Mouse (Mus musculus): ENCODE measurements at regions not wholly inside any gene's neighbourhood (a gene's known extent, or its start where the extent isn't known, plus 50 kb on each side); places are given as distances from the start of the nearest gene placed in this dataset.

DNA sequence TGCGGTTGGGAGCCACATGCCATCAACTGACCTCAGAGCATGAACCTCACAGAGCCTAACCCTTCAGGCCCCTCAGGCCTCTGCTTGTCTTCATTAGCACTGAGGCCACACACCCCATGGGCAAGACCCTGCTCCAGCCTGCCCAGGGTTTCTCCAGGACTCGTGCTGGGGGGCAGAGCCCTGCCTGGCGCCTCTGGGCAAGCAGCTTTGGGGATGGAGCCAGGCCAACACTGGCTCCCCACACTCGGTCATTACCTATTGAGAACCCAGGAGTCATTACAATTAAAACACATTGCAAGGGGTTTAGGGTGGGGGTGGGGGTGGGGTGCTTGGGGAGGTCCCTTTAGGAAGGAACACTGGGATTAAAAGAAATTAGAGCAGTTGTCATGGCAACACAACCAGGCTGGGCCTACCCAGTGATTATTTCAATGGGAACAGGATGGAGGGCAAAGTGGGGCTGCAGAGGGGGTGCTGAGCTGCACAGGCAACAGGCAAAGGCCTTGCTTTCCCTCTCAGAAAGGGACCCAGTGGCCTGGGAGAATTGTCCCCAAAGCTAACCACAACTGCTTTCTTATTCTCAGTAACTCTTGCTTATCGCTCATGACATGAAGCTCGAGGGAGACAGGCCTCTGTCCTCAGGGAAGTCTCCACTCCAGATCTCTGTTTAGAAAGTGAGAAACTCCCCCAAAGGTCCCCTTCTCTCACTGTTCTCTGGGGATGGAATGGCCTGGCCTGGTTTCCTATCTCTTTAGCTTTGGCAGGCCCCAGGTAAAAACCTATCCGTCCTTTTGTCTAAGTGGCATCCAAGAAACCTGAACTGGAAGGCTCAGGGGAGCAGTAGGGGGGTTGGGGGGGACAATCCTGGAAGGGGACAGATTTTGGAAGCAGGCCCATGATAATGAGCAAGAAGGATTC is 235.0 kb downstream of the Sox9 start:
- in situ Hi-C loops (cut with MboI; ENCODE audit: unreplicated experiment in 2 of 2) = no loop called here

DNA sequence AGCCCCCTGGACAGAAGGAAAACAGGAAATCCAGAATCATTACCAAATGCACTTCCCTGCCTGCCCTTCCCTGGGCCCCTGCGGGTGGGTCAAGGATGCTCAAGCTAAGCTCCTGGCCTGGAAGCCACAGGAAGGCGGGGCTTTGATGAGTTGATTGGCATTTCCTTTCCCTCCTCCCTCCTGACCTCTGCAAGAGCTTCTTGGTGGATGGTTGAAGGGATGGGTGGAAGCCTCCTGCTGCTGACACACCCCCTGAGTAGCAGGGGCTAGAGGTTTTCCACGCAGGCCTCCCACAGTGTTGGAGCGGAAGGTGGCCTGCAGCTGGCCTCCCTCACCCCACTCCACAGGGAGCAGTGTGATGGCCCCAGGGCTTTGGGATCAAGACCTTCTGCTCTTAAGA is 239.5 kb downstream of the Sox9 start:
- in situ Hi-C loops (cut with MboI; ENCODE audit: unreplicated experiment in 2 of 2) = no loop called here

DNA sequence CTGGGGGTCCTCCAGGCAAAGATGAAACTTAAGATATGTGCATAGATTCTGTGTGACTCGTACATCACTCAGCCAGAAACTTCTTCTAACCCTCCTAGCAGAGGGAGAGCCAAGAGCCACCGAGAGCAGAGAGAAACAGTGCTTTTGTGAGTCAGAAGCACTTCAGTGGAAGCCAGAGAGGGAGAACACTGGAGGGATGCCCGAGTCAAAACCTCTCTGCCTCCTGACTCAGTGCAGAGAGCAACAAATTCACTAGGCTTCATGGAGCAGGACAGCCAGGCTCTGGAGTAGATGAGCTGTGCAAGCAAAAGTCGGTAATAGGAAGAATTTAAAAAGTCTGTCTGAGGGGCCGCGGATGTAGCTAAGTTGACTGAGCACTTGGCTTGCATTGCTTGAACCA is 245.0 kb downstream of the Sox9 start:
- in situ Hi-C loops (cut with MboI; ENCODE audit: unreplicated experiment in 2 of 2) = no loop called here

DNA sequence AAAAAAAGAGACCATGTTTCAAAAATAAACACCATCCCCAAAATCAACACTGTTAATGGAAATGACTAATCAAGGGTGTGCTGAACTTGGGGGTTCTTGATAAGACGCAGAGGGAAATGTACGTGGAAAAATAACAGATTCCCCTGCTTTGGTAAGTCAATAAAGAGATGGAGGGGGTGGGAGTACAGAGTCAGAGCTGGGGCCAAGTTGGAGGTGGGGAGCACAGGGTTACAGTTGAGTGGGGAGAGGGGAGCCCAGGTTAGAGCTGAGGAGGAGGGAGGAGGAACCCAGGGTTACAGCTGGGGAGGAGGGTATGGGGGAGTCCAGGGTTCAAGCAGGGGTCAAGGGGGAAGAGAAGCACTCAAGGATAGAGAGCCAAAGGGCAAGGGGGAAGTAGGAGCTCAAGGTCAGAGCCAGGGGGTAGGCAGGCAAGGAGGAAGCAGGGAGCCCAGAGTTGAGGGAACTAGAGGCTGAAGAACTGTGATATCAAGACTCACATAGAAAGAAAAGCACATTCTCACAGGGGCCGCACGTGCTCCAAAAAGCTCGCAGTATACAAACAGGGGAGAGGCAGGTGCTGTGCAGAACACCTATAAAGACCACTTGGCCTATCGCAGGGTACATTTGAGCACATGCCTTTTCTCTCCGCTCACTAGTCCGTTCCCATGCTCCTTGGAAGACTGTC is 246.4 kb downstream of the Sox9 start:
- in situ Hi-C loops (cut with MboI; ENCODE audit: unreplicated experiment in 2 of 2) = no loop called here

DNA sequence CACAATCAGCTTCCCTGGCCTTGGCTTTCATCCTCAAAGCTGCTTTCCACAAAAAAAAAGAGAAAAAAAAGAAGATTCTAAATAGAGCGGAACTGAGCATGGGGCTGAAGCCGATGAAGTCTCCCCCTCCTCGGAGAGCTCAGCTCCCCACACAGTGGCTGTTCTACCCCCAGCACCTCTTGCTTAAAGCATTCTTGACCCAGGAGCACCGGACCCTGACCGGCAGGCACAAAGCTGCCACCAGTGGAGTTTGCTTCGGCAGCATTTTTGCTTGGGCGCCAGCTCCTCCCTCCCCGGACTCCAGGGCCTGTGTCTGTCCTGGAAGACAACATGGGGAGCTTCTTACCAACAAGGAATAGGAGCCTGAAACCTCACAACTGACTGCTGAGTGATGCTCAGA is 249.4 kb downstream of the Sox9 start:
- in situ Hi-C loops (cut with MboI; ENCODE audit: unreplicated experiment in 2 of 2) = no loop called here

DNA sequence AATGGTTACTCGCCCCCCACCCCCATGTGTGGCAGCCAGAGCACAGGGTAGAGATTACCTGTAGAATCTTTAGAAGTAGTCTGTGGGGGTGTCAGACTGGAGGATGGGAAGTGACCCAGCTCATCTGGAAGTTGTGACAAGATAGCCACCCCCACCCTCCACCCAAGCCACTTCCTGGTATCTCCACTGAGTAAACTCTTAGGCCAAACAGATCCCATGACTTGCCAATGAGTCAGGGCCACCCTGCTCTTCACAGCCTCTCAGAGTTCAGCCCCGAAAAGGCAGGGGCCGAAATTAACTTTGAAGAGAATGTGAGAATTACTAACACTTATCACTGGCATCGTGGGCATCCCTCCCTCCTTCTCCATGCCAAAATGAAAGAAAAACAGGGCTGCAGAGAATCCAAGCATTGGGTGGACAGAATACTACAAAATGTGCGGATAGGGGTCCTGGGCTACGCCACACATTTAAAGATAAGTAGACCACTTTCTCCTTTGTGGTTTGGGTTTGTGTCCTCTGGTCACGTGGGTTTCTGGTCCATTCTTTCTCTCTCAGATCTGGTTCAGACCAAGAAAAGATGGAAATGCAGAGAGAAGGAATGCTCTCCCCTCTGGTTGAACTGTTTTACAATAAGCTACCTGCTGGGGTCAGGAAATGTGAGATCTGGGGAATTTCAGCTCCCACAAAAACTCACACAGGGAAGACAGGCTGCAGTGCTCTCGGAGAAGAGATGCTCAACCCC is 250.6 kb downstream of the Sox9 start:
- in situ Hi-C loops (cut with MboI; ENCODE audit: unreplicated experiment in 2 of 2) = no loop called here

DNA sequence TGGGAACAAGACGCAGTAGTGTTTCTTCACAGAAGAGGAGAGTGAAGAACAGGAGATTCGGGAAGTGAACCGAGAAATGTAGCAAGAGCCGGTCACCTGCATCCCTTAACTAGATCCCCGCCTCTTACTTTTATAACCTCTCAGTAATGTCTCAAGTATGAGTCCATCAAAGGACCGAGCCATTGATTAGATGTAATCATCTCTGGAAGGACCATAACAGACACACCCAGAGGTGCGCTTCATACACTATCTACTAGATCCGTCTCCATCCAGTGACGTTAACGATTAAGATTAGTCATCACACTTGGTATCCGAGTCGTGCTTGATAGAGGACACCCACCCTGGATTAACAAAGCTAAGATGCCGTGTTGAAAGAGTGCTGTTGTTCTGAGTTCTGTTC is 252.9 kb downstream of the Sox9 start:
- in situ Hi-C loops (cut with MboI; ENCODE audit: unreplicated experiment in 2 of 2) = no loop called here

DNA sequence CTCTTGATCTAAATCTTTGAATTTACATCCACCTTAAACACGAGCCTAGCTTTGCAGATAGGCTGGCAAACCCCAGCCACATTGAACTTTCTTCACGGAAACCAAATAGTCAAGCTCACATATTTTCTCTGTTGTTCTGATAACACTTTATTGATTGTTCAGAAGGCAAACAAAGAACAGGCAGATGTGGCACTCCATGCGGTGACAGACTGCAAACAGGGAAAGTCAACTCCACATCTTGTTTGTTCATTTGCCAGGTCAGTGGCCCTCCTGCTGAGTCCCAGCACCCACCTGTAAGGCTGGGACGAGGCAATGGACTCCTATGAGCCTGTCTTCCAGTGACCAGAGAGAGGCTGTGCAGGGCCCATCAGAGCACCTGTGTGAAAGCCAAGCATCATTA is 255.7 kb downstream of the Sox9 start:
- in situ Hi-C loops (cut with MboI; ENCODE audit: unreplicated experiment in 2 of 2) = no loop called here

DNA sequence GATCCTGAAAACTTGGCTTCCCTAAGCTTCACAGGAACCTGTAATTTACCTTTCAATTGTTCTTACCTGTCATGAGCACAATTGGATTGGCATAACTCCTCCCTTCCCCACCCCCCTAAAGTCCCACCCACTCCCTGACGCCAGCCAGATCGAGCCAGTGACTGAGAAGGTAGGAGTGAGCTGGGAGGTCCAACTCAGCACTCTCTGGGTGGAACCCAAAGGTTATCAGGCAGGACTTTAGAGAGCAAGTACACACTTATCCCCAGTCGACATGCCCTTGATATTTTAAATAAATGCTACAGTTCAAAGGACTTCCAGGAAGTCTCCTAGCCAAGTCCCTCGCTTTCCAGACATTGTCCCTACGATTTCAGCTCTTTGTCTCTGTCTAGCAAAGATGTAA is 260.7 kb downstream of the Sox9 start:
- in situ Hi-C loops (cut with MboI; ENCODE audit: unreplicated experiment in 2 of 2) = no loop called here

DNA sequence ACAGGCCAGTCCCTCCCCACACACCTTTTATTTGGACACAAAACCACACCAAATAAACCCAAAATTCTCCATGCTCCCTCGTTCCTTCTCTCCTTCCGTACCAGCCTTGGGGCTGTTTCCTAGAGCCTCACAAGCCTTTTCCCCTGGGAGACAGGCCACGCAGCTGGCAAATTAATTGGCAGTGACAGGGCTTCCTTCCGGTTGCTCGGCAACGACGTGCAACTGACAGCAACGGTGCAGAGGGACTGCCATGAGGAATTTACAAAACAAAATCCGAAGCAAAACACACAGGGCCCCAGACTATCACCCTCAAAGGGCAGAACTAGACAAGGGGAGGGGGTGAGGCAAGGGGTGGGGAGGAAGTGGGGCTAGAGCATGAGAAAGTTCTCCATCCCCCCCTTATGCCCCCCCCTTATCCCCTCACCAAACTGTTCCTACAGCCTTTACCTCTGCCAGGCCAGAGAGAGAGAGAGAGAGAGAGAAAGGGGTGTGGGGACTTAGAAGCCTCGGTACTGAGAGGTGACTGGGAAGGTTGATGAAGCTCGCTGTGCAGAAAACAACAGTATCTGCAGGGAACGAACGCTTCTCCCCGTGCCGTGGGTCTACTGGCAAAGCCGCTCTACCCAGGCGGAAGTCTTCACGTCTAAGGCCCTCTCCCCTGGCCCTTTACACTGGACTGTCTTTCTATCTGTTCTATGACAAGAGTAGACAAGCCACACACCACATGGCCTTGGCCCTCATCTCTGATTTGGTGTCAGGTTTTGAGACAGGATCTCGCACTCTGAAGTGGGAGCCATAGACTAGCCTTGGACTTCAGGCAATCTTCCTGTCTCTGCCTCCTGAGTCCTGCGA is 264.4 kb downstream of the Sox9 start:
- in situ Hi-C loops (cut with MboI; ENCODE audit: unreplicated experiment in 2 of 2) = no loop called here

DNA sequence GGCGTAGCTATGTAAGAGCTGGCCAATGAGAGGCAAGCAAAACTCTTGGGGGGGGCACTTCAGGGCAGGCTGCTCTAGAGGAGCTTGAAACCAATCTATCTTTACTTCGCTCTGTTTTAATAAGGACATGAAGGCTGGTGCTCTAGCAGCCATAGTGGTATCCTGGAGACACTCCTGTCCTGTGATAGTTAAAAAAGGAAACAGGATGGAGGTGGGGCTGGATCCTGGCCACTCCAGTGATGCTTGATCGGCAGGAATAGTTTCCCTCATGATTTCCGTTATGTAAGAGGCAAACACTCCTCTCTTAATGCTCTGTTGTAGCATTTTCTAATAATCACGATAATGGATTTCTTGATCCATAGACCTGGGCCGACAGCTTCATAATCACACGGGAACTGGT is 266.1 kb downstream of the Sox9 start:
- in situ Hi-C loops (cut with MboI; ENCODE audit: unreplicated experiment in 2 of 2) = no loop called here

DNA sequence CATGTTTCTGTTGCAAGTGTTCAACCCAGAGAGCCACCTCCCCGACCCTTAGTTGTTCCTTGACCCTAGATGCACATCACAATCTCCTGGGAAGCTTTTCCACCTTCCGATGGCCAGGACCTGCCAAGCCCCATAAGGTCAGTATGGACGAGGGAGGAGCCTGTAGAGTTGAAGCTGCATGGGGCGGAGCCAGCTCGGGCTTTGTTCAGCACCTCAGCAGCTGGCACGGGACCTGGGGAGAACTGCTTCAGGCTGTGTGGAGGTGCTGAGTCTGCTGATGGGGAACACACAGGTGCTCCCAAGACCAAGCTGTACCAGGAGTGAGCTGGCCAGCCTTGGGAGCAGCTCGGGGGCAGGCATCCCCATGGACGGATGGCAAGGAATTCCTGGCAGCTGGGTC is 267.6 kb downstream of the Sox9 start:
- in situ Hi-C loops (cut with MboI; ENCODE audit: unreplicated experiment in 2 of 2) = no loop called here

DNA sequence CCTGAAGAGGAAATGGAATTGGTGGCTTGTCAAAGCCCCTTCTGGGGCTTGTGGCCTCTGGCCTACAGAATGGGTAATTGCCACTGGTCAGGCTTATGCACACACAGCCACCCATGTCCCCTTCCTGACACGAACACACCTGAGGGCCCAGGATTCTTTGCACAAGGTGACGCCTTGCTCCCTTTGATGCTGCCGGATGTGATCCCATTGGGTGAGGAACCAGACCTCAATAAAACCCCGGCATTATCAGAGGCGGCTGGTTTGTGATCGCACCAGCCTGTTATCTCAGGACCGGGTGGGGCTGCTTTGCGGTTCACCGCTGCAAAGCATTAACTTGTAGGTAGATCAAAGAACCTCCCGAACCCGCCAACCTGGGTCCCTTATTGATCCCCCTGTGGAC is 270.5 kb downstream of the Sox9 start:
- in situ Hi-C loops (cut with MboI; ENCODE audit: unreplicated experiment in 2 of 2) = no loop called here

DNA sequence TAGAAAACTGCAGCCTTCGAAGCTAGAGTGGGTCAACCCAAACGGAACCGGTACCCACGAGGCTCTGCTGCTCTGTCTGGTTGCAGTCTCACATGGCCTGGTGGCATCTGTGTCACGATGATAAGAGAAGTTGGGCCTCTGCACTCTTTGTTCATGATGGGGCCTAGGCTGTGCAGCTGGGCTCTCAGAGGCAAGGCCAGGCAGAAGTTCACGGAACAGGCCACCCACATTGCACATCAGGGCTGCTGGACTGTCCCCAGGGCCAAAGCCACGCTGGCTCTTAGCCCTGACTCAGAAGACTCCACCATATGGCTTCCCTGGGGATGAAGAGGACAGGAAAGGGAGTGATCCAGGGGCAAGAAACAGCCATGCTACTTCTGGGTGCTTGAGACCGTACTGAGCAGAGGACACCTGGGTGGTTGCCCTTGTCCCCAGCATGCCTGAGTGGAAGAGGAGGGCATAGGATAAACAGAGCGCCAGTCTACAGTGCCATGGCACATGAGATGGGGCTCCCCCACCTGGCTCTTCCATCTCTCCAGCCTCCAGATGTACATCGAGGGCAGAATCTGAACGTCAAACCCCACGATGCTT is 274.1 kb downstream of the Sox9 start:
- in situ Hi-C loops (cut with MboI; ENCODE audit: unreplicated experiment in 2 of 2) = no loop called here

DNA sequence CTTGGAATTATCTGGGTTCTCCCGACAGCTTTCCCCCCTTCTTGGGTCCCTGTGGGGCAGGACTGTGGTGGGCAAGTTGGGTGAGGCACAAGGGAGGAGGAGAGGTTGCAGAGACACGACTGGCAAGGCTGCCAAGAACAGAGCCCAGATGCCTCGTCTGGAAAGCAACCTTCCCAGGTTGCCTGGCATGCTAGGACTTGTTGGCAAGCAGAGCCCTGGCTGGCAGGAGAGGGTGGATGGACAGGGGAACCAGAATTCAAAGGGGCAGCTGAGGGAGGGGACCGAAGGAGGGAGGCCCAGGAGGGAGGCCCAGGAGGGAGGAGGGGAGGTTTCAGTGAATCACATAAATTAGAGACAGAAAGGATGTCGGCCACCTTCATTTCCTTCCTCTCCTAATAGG is 274.8 kb downstream of the Sox9 start:
- in situ Hi-C loops (cut with MboI; ENCODE audit: unreplicated experiment in 2 of 2) = no loop called here

DNA sequence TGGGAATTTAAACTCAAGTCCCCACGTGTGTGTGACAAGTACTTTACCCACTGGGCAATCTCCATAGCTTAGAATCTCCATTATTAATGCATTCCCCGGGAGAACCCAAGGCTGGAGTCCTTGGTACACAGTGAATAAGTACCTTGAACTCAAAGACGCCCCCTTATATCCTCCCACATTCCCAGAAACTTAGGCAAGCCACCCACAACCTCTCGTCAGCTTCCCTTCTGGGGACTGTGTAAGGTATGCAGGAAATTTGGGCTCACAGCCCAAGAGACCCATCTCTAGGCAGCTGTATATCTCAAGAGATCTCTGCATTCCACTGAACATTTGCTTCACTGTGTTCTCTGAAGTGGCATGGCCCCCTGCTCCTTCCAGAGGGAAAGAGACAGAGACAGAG is 288.3 kb downstream of the Sox9 start:
- in situ Hi-C loops (cut with MboI; ENCODE audit: unreplicated experiment in 2 of 2) = no loop called here

DNA sequence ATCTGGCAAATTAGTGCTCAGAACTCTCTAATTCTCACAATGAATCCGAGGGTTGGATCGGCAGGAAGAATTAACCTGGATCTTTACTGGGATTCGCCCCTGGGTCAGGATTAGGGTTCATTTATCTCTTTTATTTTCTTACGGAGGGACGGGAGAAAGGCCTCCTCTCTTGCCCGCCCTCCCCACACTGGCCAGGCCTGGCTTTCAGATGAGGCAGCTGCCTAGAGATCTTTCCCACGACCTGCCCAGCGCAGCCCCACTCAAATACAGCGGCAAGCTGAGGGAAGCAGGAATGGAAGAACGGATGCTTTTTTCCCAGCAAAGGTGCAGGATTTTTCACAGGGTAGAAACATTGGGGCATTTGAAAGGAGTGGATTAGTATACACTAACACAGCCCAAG is 289.9 kb downstream of the Sox9 start:
- in situ Hi-C loops (cut with MboI; ENCODE audit: unreplicated experiment in 2 of 2) = no loop called here

DNA sequence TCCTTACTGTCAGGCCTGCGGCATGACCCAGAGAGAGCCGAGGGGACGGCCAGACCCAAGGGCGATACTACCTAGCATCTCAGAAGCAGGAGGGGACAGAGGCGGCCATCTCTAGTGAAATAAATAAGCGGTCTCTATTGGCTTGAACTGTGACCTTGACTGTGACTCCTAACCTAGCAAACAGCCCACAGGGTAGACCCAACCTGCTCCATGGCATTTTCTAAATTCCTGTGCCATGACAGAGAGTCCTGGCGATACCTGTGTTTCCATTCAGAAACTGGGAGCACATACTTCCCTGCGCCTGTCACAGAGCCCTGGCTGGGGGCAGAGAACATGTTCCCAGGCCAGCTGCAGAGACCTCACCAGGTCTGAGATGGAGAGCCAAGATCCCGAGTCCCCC is 292.3 kb downstream of the Sox9 start:
- in situ Hi-C loops (cut with MboI; ENCODE audit: unreplicated experiment in 2 of 2) = no loop called here

DNA sequence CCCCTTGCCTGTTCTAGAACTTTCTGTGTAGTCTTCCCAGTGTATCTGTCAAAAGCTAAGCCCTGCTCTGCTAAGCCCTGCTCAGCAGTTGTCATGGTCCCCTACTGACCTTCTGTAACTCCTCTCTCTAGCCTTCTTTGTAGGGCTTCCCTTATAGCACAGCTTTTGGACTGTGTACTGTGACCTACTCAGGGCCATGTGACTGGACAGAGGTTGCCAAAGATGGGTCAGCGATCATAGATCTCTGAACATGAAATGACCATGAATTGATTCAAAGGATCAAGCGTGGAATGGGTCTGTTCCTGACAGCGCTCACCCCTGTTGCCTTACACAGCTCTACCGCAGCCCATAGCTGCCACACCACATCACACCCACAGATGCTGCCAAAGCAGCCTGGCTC is 294.3 kb downstream of the Sox9 start:
- in situ Hi-C loops (cut with MboI; ENCODE audit: unreplicated experiment in 2 of 2) = no loop called here

DNA sequence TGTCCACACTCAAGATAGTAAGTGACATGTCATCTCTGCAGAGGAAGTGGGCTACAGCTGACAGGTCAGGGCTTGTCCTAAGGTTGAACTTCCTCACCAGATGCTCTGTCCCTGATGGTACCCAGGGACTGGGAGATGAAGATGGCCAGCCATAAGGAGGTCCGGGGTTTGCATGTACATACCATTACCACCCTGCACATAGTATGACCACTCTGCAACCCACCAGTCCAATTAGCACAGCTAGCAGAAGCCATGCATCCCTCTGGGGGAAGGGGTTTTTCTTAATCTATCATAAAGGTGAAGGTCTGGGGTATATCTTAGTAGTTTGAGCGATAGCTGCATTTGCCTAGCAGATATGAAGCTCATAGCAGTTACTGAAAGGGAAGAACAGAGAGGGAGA is 298.3 kb downstream of the Sox9 start:
- in situ Hi-C loops (cut with MboI; ENCODE audit: unreplicated experiment in 2 of 2) = no loop called here
